Mouse (Mus musculus) cortical plate, adult 2 months (tissue): ENCODE measurements around the gene Cep128.

ENCODE experiments used
- CTCF ChIP-seq: fragments of 200-500 bp; IDR thresholded peaks from 2 replicates; pipeline ENCODE4 v1.5.1; 2011; ENCODE audit warnings: mild to moderate bottlenecking, control low read depth, low read length; ENCODE audit not compliant: insufficient read depth; ENCODE audit errors: extremely low read depth
- POLR2A ChIP-seq: fragments of 200-500 bp; IDR thresholded peaks from 2 replicates; pipeline ENCODE4 v1.6.1; 2011; ENCODE audit warnings: mild to moderate bottlenecking, low read length, control low read depth; ENCODE audit not compliant: insufficient read depth; ENCODE audit errors: extremely low read depth

- TF ChIP-seq CTCF (no peak), POLR2A (no peak)
Observed at GRCm38 (mm10) chr12:91059704-91060318, 324.4 kb downstream of the Cep128 start.
